Mouse (Mus musculus) heart, adult 10 weeks (tissue): ENCODE data around the gene Crebrf. TPM values are rescaled to one million over a fixed set of nuclear protein-coding genes. Genes with fewer than 3 reads are reported as not detected.

Experiments used
- polyA plus RNA-seq: library from polyadenylated mRNA; stranded (reverse); fragments of 350-450 nt; fragmentation: Illumina TruSeq; extraction: RNeasy Lipid Tissue Mini Kit (QIAGEN cat#74804); gene quantifications from one replicate; pipeline ENCODE4 v1.2.3, GENCODE M21; 2014; ENCODE audit warnings: low read depth, low replicate concordance

The Crebrf gene
- 18.1 TPM for polyA plus RNA-seq

GRCm38 (mm10) chr17:26715271-26715758 is at the start of gene Crebrf:
Crebrf (plus strand) TSS chr17:26715650.

GRCm38 (mm10) chr17:26780750-26781571 is 65.5 kb downstream of the Crebrf start, which contains the start of gene Bnip1:
Bnip1 (plus strand) TSS chr17:26781066.

Other genes starting within 250 kb of the Crebrf start
- 48.4 TPM for gene Ergic1, start 154.2 kb upstream of the Crebrf start, polyA plus RNA-seq
- gene Dusp1, start 153.5 kb upstream of the Crebrf start, polyA plus RNA-seq, result 109 TPM
- gene Atp6v0e, start 52.4 kb upstream of the Crebrf start, polyA plus RNA-seq, result 69.7 TPM
- 38.1 TPM for gene Bnip1, start 65.4 kb downstream of the Crebrf start, polyA plus RNA-seq
- gene Nkx2-5, start 129.4 kb downstream of the Crebrf start, polyA plus RNA-seq, result 52.8 TPM
- 1.3 TPM for gene Kifc5b, start 201.4 kb downstream of the Crebrf start, polyA plus RNA-seq
- gene Phf1, start 217.4 kb downstream of the Crebrf start, polyA plus RNA-seq, result 36.0 TPM
- 104 TPM for gene Cuta, start 223.9 kb downstream of the Crebrf start, polyA plus RNA-seq
- gene Syngap1, start 225.6 kb downstream of the Crebrf start, polyA plus RNA-seq, result 5.7 TPM